Mouse (Mus musculus): ENCODE data around the gene Tmem9.

DNA sequence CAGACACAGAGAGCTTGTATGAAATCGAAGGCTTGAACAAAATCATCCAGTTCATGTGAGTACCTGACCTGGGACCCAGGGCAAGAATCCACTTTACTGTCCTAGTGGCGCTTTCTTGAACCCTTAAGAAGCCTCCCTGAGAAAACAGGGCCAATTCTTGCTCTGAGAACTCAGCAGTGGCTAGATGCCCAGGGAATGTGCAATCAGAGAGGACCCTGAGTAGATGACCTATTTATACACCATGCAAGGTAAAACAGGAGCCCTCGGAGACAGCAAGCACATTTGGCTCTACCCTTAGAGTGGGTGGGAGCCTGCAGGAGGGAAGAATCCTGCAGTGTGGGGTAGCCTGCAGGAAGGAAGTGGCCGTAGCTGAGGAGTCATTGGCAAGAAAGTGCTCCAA, 69.7 kb downstream of the Tmem9 start:
- TF ChIP-seq CTCF (IDR thresholded peaks at IDR 0.05; ENCODE audit: control insufficient read depth, insufficient read depth, insufficient read length) (no peak), MAX (IDR thresholded peaks at IDR 0.05) (no peak), USF1 (IDR thresholded peaks at IDR 0.05; ENCODE audit: low read depth) (no peak), FOSL1 (IDR thresholded peaks at IDR 0.05; ENCODE audit: insufficient read depth, low read length, poor library complexity, severe bottlenecking) (no peak)
